Mouse (Mus musculus) forebrain, embryonic 11.5 days (tissue): Measurements from ENCODE around the gene Pyy. TPM values are rescaled to one million over a fixed set of nuclear protein-coding genes. Genes with fewer than 3 reads are reported as not detected.

ENCODE experiments used
- ATAC-seq: fragments of 200-750 bp; cut with Nextera tagmentation; replicated peaks from 2 replicates; pipeline ENCODE4 v1.8.0; 2017; ENCODE audit warnings: moderate TSS enrichment; ENCODE audit not compliant: low FRiP score
- DNase-seq: peaks from one replicate; pipeline ENCODE4 v3.0.0-alpha.2; 2017; ENCODE audit warnings: low spot score
- H3K27ac ChIP-seq: fragments of 300-500 bp; sonication (generic); 2 replicates; pipeline ENCODE4 v1.5.1; 2014; ENCODE audit warnings: low read depth, low read length
- H3K27me3 ChIP-seq: fragments of 300-500 bp; sonication (generic); 2 replicates; pipeline ENCODE4 v1.6.1; 2014; ENCODE audit warnings: mild to moderate bottlenecking, low read length, mixed read lengths; ENCODE audit not compliant: control insufficient read depth, insufficient read depth
- H3K36me3 ChIP-seq: fragments of 300-500 bp; sonication (generic); 2 replicates; pipeline ENCODE4 v1.6.1; 2014; ENCODE audit warnings: mild to moderate bottlenecking, low read length, moderate library complexity, mixed read lengths; ENCODE audit not compliant: control insufficient read depth, insufficient read depth
- H3K4me1 ChIP-seq: fragments of 300-500 bp; sonication (generic); replicated peaks from 2 replicates; pipeline ENCODE4 v1.6.1; 2014; ENCODE audit warnings: low read length, mixed read lengths; ENCODE audit not compliant: control insufficient read depth, insufficient read depth
- H3K4me2 ChIP-seq: fragments of 300-500 bp; sonication (generic); 2 replicates; pipeline ENCODE4 v1.6.1; 2014; ENCODE audit warnings: low read depth, mild to moderate bottlenecking, low read length, moderate library complexity, mixed read lengths; ENCODE audit not compliant: severe bottlenecking
- H3K4me3 ChIP-seq: fragments of 300-500 bp; sonication (generic); 2 replicates; pipeline ENCODE4 v1.5.1; 2014; ENCODE audit warnings: low read depth, low read length
- H3K9ac ChIP-seq: fragments of 300-500 bp; sonication (generic); 2 replicates; pipeline ENCODE4 v1.6.1; 2014; ENCODE audit warnings: low read length
- H3K9me3 ChIP-seq: fragments of 300-500 bp; sonication (generic); 2 replicates; pipeline ENCODE4 v1.6.1; 2016; ENCODE audit warnings: low read length, mixed read lengths; ENCODE audit not compliant: control insufficient read depth
- WGBS: fragments of 180-500 bp; shearing (Covaris S2); extraction: QIAGEN DNeasy Blood & Tissue Kit; methylation state at CpG from one replicate; pipeline ENCODE4 v1.1.7; 2014; 5-methylcytosine and 5-hydroxymethylcytosine counted together
- polyA plus RNA-seq: library from polyadenylated mRNA; unstranded; fragments of >200 nt; fragmentation: Nextera tagmentation; extraction: Ambion mirVana; gene quantifications from 2 replicates; pipeline ENCODE4 v1.2.1, GENCODE M21; 2014

Pyy gene
- polyA plus RNA-seq, 1 experiment from 2014 or later = not detected

DNA sequence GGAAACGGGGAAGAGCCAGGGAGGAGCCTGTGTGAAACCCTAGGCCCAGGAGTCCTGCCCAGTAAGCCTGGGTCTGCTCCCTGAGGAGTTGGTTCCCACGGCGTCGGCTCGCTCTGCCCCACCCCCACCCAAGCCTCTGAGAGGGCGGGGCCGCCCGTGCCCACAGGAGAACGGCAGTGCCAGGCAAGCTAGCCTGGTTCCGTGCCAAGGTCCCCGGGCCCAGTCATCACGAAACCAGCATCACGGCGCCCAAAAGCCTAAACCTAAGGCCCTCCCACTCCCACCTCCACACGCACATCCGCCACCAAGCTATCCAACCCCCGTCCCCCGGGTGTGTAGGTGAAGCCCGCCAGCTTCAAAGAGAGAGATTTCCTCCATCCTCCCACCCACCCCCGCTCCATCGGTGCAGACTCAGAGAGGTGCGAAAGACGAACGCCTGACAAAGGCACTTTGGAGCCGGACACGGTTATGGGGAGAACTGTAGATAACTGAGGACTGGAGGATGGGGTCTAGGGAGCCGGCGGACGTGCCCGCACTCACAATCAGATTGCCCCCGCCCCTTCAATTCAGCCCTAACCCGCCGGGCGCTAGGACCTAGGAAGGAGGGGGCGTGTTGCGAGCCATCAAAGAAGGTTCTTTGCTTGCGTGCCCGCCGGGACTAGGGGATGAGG is 20.4 kb downstream of the Pyy start:
- peak; percentile 84 for ATAC-seq
- peak overlapping the region; percentile 93 for H3K4me2 ChIP-seq
- no peaks in the 10 kb centered on the region for H3K36me3 ChIP-seq
- H3K9me3 ChIP-seq = no peaks in the 10 kb centered on the region
- H3K9ac ChIP-seq = peak overlapping the region; percentile 72
- H3K4me1 ChIP-seq = peaks cover 19% of the 10 kb centered on the region; the same call in 1 of the 2 replicates
- peak overlapping the region; percentile 90 for H3K27ac ChIP-seq
- peak; percentile 94 for DNase-seq
- under 1% methylated on average over 39 of the region's 39 CpGs for WGBS
- H3K27me3 ChIP-seq = no peaks in the 10 kb centered on the region
- H3K4me3 ChIP-seq = peak overlapping the region; percentile 73

DNA sequence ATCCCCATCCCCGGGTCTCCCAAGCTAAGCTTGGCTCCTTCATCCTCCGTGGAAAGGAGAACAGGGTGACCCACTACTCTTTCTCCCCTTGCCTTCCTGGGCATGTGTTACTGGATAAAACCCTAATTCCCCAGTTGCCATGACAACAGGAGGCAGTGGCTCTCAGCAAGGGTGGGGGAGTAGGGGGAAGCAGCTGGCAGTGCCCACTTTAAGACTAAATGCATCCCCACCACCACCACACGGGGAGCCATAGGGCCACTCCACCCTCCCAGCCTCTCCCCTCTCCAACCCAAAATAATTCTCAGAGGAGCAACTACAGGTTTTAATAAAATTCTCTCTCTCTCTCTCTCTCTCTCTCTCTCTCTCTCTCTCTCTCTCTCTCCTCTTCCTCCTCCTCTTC is 21.3 kb downstream of the Pyy start:
- H3K9ac ChIP-seq = peak overlapping the region; percentile 72; the same call in 1 of the 2 replicates
- no peaks in the 10 kb centered on the region for H3K27me3 ChIP-seq
- peak overlapping the region; percentile 73 for H3K4me3 ChIP-seq
- ATAC-seq (no peak), DNase-seq (peak; percentile 72)
- H3K27ac ChIP-seq = peak overlapping the region; percentile 90
- 8% methylated on average over 3 of the region's 3 CpGs for WGBS
- peak overlapping the region; percentile 93 for H3K4me2 ChIP-seq
- H3K9me3 ChIP-seq = no peaks in the 10 kb centered on the region
- peaks cover 24% of the 10 kb centered on the region for H3K4me1 ChIP-seq
- no peaks in the 10 kb centered on the region for H3K36me3 ChIP-seq

DNA sequence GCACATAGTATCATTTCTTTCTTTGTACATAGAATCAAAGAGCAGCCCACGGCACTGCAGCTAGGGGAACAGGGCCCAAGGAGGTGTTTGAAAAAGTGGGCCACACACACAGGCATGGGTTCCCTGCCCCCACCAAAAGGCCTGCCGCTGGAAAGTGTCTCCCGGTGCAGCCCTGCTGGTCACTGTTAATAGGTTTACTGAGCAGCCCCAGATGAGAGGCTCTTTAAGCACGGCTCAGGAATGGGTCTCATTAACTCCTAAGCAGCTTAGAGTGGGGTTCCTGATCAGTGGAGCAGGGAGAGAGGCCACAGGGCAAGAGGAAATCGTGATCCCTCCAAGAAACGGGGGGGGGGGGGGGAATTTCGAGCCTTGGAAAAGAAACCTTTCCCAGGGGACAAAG is 23.5 kb downstream of the Pyy start:
- Histone ChIP-seq H3K4me2 (no peak overlapping the region), H3K9ac (no peak overlapping the region), H3K4me1 (peaks cover 19% of the 10 kb centered on the region), H3K4me3 (no peak overlapping the region), H3K27me3 (no peaks in the 10 kb centered on the region), H3K27ac (no peak overlapping the region), H3K9me3 (no peaks in the 10 kb centered on the region), H3K36me3 (no peaks in the 10 kb centered on the region)
- ATAC-seq (no peak), DNase-seq (no peak)
- WGBS = 6% methylated on average over 7 of the region's 7 CpGs

DNA sequence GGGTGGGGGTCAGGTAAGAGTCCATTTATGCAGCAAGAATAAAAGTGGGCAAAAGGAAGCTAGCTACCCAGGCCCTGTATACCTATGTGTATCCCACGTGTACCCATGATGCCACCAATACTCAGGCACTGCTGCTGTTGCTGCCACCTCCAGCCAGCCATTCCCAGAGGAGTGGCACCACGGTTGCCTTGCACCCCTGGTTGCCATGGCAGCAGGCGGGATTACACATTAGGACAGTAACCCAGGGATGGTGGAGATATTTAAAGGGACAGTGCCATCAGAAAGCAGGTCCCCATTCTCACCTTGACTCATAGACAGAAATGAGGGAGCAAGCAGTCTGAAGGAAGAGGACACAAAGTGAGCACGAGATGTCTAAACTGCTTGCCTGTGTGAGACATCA is 24.4 kb downstream of the Pyy start:
- no peaks in the 10 kb centered on the region for H3K27me3 ChIP-seq
- ATAC-seq (no peak), DNase-seq (no peak)
- peaks cover 16% of the 10 kb centered on the region for H3K4me1 ChIP-seq
- 59% methylated on average over 4 of the region's 4 CpGs for WGBS
- no peak overlapping the region for H3K9ac ChIP-seq
- H3K9me3 ChIP-seq = no peaks in the 10 kb centered on the region
- H3K4me3 ChIP-seq = no peak overlapping the region
- H3K36me3 ChIP-seq = no peaks in the 10 kb centered on the region
- H3K4me2 ChIP-seq = no peak overlapping the region
- no peak overlapping the region for H3K27ac ChIP-seq

DNA sequence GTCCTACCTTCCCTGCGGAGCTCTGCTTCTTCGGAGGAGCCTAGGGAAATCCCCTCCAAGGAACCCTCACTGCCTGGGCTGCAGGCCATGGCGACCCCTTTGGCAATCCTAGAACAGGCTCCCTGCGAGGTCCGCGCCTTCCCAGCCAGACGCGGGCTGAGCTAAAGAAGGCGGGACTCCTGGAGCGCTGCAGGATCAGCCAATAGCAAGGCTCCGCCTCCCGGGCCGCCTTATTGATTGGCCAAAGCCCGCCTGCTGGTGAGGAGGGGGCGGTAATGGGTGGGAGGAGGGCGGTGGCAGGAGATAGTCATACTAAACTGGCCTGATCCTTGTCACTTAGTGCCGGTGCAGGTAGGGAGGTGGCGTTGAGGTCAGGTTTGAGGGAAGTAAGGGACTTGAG is 25.3 kb downstream of the Pyy start:
- WGBS = under 1% methylated on average over 18 of the region's 18 CpGs
- DNase-seq = peak; percentile 91
- Histone ChIP-seq H3K4me2 (peak overlapping the region; percentile 63), H3K36me3 (no peaks in the 10 kb centered on the region), H3K27me3 (no peaks in the 10 kb centered on the region), H3K27ac (no peak overlapping the region), H3K4me3 (peak overlapping the region; percentile 25), H3K9me3 (no peaks in the 10 kb centered on the region), H3K9ac (peak overlapping the region; percentile 50; the same call in 1 of the 2 replicates), H3K4me1 (peaks cover 15% of the 10 kb centered on the region)
- ATAC-seq = peak; percentile 89

DNA sequence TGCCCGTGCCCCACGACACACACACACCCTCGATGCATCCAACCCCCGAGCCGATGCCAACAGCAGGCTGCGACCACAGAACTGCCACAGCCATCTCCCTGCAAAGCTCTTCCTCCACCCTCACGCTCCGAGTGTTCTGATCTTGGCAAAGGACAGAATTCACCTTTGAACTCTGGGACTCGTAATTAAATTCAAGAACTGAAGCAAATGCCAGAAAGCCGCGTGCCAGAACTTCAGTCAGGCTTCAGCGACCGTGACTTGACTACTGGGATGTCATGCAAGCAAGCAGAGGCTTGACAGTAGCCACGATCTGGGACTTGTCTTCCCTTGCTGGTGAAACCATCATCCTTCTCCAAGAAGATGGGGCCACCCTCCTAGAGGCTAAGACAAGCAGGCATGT is 33.9 kb downstream of the Pyy start:
- Histone ChIP-seq H3K4me2 (no peak overlapping the region), H3K9ac (no peak overlapping the region), H3K27me3 (no peaks in the 10 kb centered on the region), H3K4me1 (0 out of 2 replicates have a peak, but pooled peaks cover 1% of the 10 kb centered on the region), H3K36me3 (no peaks in the 10 kb centered on the region), H3K27ac (no peak overlapping the region), H3K4me3 (no peak overlapping the region), H3K9me3 (no peaks in the 10 kb centered on the region)
- WGBS = 86% methylated on average over 14 of the region's 14 CpGs
- DNase-seq (no peak), ATAC-seq (no peak)

DNA sequence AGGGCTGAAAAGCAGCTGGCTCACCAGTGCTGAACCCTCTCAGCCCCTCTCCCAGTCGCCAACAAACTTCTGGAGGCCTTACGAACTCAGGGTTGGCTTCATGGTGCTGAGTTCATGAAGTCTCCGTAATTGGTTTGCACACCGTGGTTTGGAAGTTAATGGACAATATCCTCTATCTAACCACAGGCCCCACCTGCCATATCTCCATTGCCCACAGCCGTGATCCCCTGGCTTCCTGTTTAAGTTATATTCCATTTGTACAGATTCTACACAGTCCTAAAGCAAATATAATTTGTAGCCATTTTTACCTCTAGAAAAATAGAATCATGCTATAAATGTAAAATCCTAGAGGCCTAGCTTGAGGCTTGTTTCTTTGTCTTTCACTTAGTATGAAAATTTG is 34.9 kb downstream of the Pyy start:
- Histone ChIP-seq H3K27me3 (no peaks in the 10 kb centered on the region), H3K27ac (no peak overlapping the region), H3K9me3 (no peaks in the 10 kb centered on the region), H3K4me2 (no peak overlapping the region), H3K4me1 (0 out of 2 replicates have a peak, but pooled peaks cover 1% of the 10 kb centered on the region), H3K36me3 (no peaks in the 10 kb centered on the region), H3K9ac (no peak overlapping the region), H3K4me3 (no peak overlapping the region)
- ATAC-seq (no peak), DNase-seq (no peak)
- WGBS = 88% methylated on average over 5 of the region's 5 CpGs

DNA sequence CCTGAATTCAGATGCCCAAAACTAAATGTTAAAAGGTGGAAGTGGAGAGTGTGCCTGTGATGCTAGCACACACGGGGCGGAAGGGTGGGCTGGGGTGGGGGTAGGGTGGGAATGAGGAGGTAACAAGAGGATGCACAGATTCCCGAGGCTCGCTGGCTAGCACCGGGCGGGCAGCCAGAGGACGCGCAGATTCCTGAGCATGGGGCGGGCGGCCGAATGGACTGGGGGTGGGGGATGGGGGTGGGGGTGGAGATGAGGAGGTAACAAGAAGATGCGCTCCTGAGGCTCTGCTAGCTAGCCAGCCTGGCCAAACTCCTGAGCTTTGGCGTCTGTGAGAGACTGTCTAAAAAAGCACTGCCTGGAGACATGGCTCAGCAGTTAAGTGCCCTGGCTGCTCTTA is 37.2 kb downstream of the Pyy start:
- WGBS = 7% methylated on average over 13 of the region's 13 CpGs

DNA sequence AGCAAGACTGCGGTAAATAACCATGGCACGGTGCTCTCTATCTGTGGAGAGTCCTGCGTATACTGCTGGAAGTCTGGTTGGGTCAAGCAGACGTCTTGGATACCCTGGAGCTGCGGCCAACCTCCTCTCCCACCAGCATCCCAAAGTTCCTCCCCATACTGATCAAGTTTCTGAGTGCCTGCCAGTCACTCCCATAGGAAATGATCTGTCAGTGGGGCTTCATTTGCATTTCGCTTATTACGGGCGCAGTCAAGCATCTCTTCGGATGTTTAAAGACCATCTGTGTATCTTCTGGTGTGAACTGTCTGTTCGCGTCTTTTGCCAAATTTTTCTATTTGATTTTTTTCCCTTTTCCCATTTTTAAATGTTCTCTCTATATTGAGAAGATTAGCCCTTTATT is 38.0 kb downstream of the Pyy start:
- DNase-seq = no peak
- WGBS = 58% methylated on average over 11 of the region's 11 CpGs
- no peak for ATAC-seq
- H3K4me3 ChIP-seq = no peak overlapping the region
- no peaks in the 10 kb centered on the region for H3K27me3 ChIP-seq
- H3K4me2 ChIP-seq = no peak overlapping the region
- H3K9ac ChIP-seq = no peak overlapping the region
- H3K27ac ChIP-seq = no peak overlapping the region
- H3K36me3 ChIP-seq = no peaks in the 10 kb centered on the region
- no peaks in the 10 kb centered on the region for H3K9me3 ChIP-seq
- 0 out of 2 replicates have a peak, but pooled peaks cover 1% of the 10 kb centered on the region for H3K4me1 ChIP-seq

More for the DNA sequence above, 37.2 kb downstream of the Pyy start:
- 0 out of 2 replicates have a peak, but pooled peaks cover 1% of the 10 kb centered on the region for H3K4me1 ChIP-seq
- H3K9me3 ChIP-seq = no peaks in the 10 kb centered on the region
- no peaks in the 10 kb centered on the region for H3K36me3 ChIP-seq
- DNase-seq (no peak), ATAC-seq (no peak)
- H3K27me3 ChIP-seq = no peaks in the 10 kb centered on the region
- H3K4me2 ChIP-seq = no peak overlapping the region
- H3K9ac ChIP-seq = no peak overlapping the region
- H3K27ac ChIP-seq = no peak overlapping the region
- no peak overlapping the region for H3K4me3 ChIP-seq
